Mouse (Mus musculus): ENCODE results near the gene Nrxn3. TPM values are rescaled to one million over a fixed set of nuclear protein-coding genes. Genes with fewer than 3 reads are reported as not detected.

Nrxn3 gene
- total RNA-seq, 2 experiments from 2014 or later, result 217 to 239 TPM

- DNase-seq (ENCODE audit: low spot score in 2 of 2), result peak in 1 of 2 experiments; percentile 16
These were observed 1072.1 kb downstream of the Nrxn3 start for GRCm38 (mm10) chr12:89794741-89795140.

GRCm38 (mm10) chr12:89808217-89808616 lies 1085.5 kb downstream of the Nrxn3 start:
- DNase-seq (ENCODE audit: low spot score in 2 of 2), result no peak

GRCm38 (mm10) chr12:89810146-89810545 lies 1087.5 kb downstream of the Nrxn3 start:
- no peak for DNase-seq (ENCODE audit: low spot score in 2 of 2)

GRCm38 (mm10) chr12:89811815-89812549 lies 1089.3 kb downstream of the Nrxn3 start:
- DNase-seq (ENCODE audit: low spot score in 2 of 2), result peak; percentile 74 to 82

- DNase-seq (ENCODE audit: low spot score in 2 of 2), result no peak
These were observed 1090.0 kb downstream of the Nrxn3 start for GRCm38 (mm10) chr12:89812550-89813207.

- peak in 1 of 2 experiments; percentile 30 for DNase-seq (ENCODE audit: low spot score in 2 of 2)
These were observed 1090.6 kb downstream of the Nrxn3 start for GRCm38 (mm10) chr12:89813294-89813693.

- DNase-seq (ENCODE audit: low spot score in 2 of 2), result no peak
These were observed 1091.0 kb downstream of the Nrxn3 start for GRCm38 (mm10) chr12:89813718-89814117.

GRCm38 (mm10) chr12:89814536-89814935 lies 1091.9 kb downstream of the Nrxn3 start:
- no peak for DNase-seq (ENCODE audit: low spot score in 2 of 2)

- DNase-seq (ENCODE audit: low spot score in 2 of 2), result no peak
These were observed 1094.5 kb downstream of the Nrxn3 start for GRCm38 (mm10) chr12:89817072-89817773.

- DNase-seq (ENCODE audit: low spot score in 2 of 2), result no peak
These were observed 1095.5 kb downstream of the Nrxn3 start for GRCm38 (mm10) chr12:89818200-89818599.

- DNase-seq (ENCODE audit: low spot score in 2 of 2), result no peak
These were observed 1099.5 kb downstream of the Nrxn3 start for GRCm38 (mm10) chr12:89822141-89822540.

GRCm38 (mm10) chr12:89829927-89830326 lies 1107.3 kb downstream of the Nrxn3 start:
- no peak for DNase-seq (ENCODE audit: low spot score in 2 of 2)

GRCm38 (mm10) chr12:89830350-89830749 lies 1107.7 kb downstream of the Nrxn3 start:
- no peak for DNase-seq (ENCODE audit: low spot score in 2 of 2)

- no peak for DNase-seq (ENCODE audit: low spot score in 2 of 2)
These were observed 1108.6 kb downstream of the Nrxn3 start for GRCm38 (mm10) chr12:89831300-89831699.

- no peak for DNase-seq (ENCODE audit: low spot score in 2 of 2)
These were observed 1113.6 kb downstream of the Nrxn3 start for GRCm38 (mm10) chr12:89836271-89836670.

GRCm38 (mm10) chr12:89842861-89843260 lies 1120.2 kb downstream of the Nrxn3 start:
- no peak for DNase-seq (ENCODE audit: low spot score in 2 of 2)

GRCm38 (mm10) chr12:89848116-89848515 lies 1125.4 kb downstream of the Nrxn3 start:
- DNase-seq (ENCODE audit: low spot score in 2 of 2), result no peak

GRCm38 (mm10) chr12:89854355-89854754 lies 1131.7 kb downstream of the Nrxn3 start:
- no peak for DNase-seq (ENCODE audit: low spot score in 2 of 2)

GRCm38 (mm10) chr12:89867124-89867523 lies 1144.4 kb downstream of the Nrxn3 start:
- DNase-seq (ENCODE audit: low spot score in 2 of 2), result no peak

GRCm38 (mm10) chr12:89882617-89883370 lies 1160.1 kb downstream of the Nrxn3 start:
- no peak for DNase-seq (ENCODE audit: low spot score in 2 of 2)

GRCm38 (mm10) chr12:89884576-89884975 lies 1161.9 kb downstream of the Nrxn3 start:
- no peak for DNase-seq (ENCODE audit: low spot score in 2 of 2)

Data from left cerebral cortex, adult 18-20 months (tissue).